Mouse (Mus musculus): ENCODE measurements around the gene Nlrc3.

- TF ChIP-seq CTCF (IDR thresholded peaks at IDR 0.05; ENCODE audit: low read depth) (no peak), EP300 (optimal IDR thresholded peaks at IDR 0.05) (no peak)
These were observed 17.2 kb downstream of the Nlrc3 start for GRCm38 (mm10) chr16:3959261-3959660.

Measured in stomach, postnatal 0 days (tissue).